Comparison of ENCODE assay signal across 21 mouse cellular contexts in genomic region chr5:76609702-76610370, GRCm38 (mm10). TPM values are rescaled to one million over a fixed set of nuclear protein-coding genes. Genes with fewer than 3 reads are reported as not detected.
"Had no signal": no experiment of that assay in that cellular context is flagged by ENCODE, and none has a peak within 500 bp of the region (broad histone marks: within the 10 kb centered on the region; RNA-seq: fewer than 3 reads in every experiment).

No protein-coding gene starts in this region.

- H3K9me3 ChIP-seq: liver, embryonic 15.5 days; lung, embryonic 15.5 days; midbrain, embryonic 10.5 days; midbrain, embryonic 13.5 days; neural tube, embryonic 13.5 days had no signal

- H3K27me3 ChIP-seq: liver, embryonic 15.5 days; lung, embryonic 15.5 days; megakaryocyte, embryonic 14.5 days; midbrain, embryonic 13.5 days; neural tube, embryonic 13.5 days had no signal

- H3K9ac ChIP-seq: liver, embryonic 15.5 days; lung, embryonic 15.5 days; midbrain, embryonic 13.5 days; neural tube, embryonic 13.5 days had no signal

- H3K4me1 ChIP-seq: liver, embryonic 15.5 days; lung, embryonic 15.5 days; midbrain, embryonic 10.5 days; midbrain, embryonic 13.5 days; neural tube, embryonic 13.5 days had no signal

- DNase-seq: kidney, adult 18-20 months; kidney, adult 9 months; kidney, postnatal 14 days; kidney, postnatal 4 days; lung, postnatal 10 days; lung, postnatal 36 days; retina, postnatal 1 day; thymus, adult 18-20 months; thymus, postnatal 36 days had no signal

- ATAC-seq: hindbrain, embryonic 16.5 days; midbrain, embryonic 13.5 days; midbrain, embryonic 16.5 days had no signal

- H3K4me2 ChIP-seq: liver, embryonic 11.5 days; liver, embryonic 15.5 days; lung, embryonic 15.5 days; midbrain, embryonic 13.5 days; neural tube, embryonic 13.5 days had no signal

- H3K4me3 ChIP-seq: left cerebral cortex, adult 2 months; liver, embryonic 15.5 days; lung, embryonic 15.5 days; megakaryocyte, embryonic 14.5 days; midbrain, embryonic 10.5 days; midbrain, embryonic 13.5 days; myocyte; neural tube, embryonic 13.5 days had no signal

- H3K27ac ChIP-seq: left cerebral cortex, adult 2 months; liver, embryonic 15.5 days; lung, embryonic 15.5 days; midbrain, embryonic 10.5 days; midbrain, embryonic 13.5 days; neural tube, embryonic 13.5 days had no signal

RNA-seq across cellular contexts. Expression of gene C530008M17Rik, which starts 46.5 kb away (rescaled TPM):
- total RNA-seq: monocyte, adult 5-6 weeks had no signal
